Mouse (Mus musculus): ENCODE data around the gene Timp3. TPM values are rescaled to one million over a fixed set of nuclear protein-coding genes. Genes with fewer than 3 reads are reported as not detected.

Gene Timp3
- total and polyA plus RNA-seq, 3 experiments: not detected

DNA sequence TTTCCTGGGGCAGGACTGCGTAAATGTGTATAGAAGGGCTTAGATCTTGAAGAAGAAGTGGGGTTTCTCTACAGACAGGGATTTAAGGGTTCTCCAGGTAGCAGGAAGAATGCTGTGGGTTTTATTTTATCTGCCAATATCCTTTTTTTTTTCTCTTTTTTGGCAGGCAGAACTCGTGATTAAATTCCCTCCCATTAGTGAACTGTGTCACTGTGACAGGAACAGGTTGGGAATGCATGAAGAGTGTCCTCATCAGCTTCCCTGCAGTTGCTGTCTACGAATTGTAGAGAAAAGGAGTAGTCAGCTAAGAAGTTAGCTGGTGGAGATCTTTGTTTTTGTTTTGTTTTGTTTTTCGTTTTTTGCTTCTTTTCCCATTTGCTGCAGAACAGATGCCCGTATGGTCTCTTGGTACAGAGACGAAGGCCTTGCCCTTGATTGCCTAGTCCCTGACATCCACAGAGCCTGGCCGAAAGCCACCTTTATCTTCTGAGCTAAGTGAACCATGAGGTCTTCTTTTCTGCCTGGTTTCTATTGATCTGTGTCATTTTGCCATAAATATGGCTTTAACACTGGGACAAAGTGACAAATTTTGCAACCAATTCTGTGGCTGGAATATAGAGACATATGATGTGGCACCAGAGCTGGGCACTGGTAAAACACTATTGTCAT, 58.3 kb downstream of the Timp3 start:
- no peak for DNase-seq (ENCODE audit: low read depth, low spot score)
- TF ChIP-seq GATA1 (IDR thresholded peaks at IDR 0.05; ENCODE audit: low read depth, low read length) (no peak), ETS1 (IDR thresholded peaks at IDR 0.05; ENCODE audit: low read depth, low read length) (no peak), MYC (IDR thresholded peaks at IDR 0.05; ENCODE audit: low read depth, low read length) (no peak), ZC3H11A (IDR thresholded peaks at IDR 0.05; ENCODE audit: low read depth, low read length) (no peak), POLR2AphosphoS2 (IDR thresholded peaks at IDR 0.05; ENCODE audit: low read length) (no peak), MEF2A (IDR thresholded peaks at IDR 0.05; ENCODE audit: extremely low read depth, insufficient replicate concordance, low read depth, low read length, poor library complexity, severe bottlenecking) (no peak), MAFK (IDR thresholded peaks at IDR 0.05; ENCODE audit: borderline replicate concordance, low read depth, low read length) (no peak), MXI1 (IDR thresholded peaks at IDR 0.05; ENCODE audit: low read depth, low read length) (no peak), POLR2A (IDR thresholded peaks at IDR 0.05; ENCODE audit: control insufficient read depth in 1 of 2, insufficient read depth in 1 of 2, low read depth in 1 of 2, low read length in 2 of 2, poor library complexity in 1 of 2) (no peak), KAT2A (conservative IDR thresholded peaks at IDR 0.05; ENCODE audit: low read depth, low read length) (no peak), E2F4 (IDR thresholded peaks at IDR 0.05; ENCODE audit: borderline replicate concordance, low read depth, low read length) (no peak), TAL1 (IDR thresholded peaks at IDR 0.05; ENCODE audit: low read length) (no peak), USF2 (IDR thresholded peaks at IDR 0.05; ENCODE audit: borderline replicate concordance in 1 of 2, insufficient read depth in 1 of 2, low read depth in 1 of 2, low read length in 2 of 2) (no peak), ZMIZ1 (IDR thresholded peaks at IDR 0.05; ENCODE audit: low read depth, low read length) (no peak), ELF1 (IDR thresholded peaks at IDR 0.05; ENCODE audit: low read depth, low read length) (no peak), NELFE (IDR thresholded peaks at IDR 0.05; ENCODE audit: low read depth, low read length) (no peak), CTCF (IDR thresholded peaks at IDR 0.05 in 2 of 3, conservative IDR thresholded peaks at IDR 0.05 in 1 of 3; ENCODE audit: control insufficient read depth in 1 of 3, insufficient read depth in 1 of 3, low read depth in 2 of 3, low read length in 3 of 3, poor library complexity in 1 of 3, severe bottlenecking in 1 of 3) (no peak)
- no peaks in the 10 kb centered on the region for H3K9me3 ChIP-seq (replicated peaks; ENCODE audit: insufficient read depth, low read length)
- no peaks in the 10 kb centered on the region for H3K4me1 ChIP-seq (ENCODE audit: control insufficient read depth in 1 of 2, insufficient read depth in 2 of 2, low read length in 2 of 2)
- no peak overlapping the region for H3K27ac ChIP-seq (ENCODE audit: control insufficient read depth, low read depth, low read length)
- no peak overlapping the region for H3K4me3 ChIP-seq (ENCODE audit: control insufficient read depth in 1 of 2, insufficient read depth in 1 of 2, low read depth in 2 of 2, low read length in 2 of 2)
- no peaks in the 10 kb centered on the region for H3K36me3 ChIP-seq (ENCODE audit: control insufficient read depth in 1 of 2, insufficient read depth in 2 of 2, low read length in 2 of 2)
- H3K27me3 ChIP-seq (ENCODE audit: control insufficient read depth in 1 of 2, insufficient read depth in 2 of 2, low read length in 2 of 2): no peaks in the 10 kb centered on the region
- H3K9ac ChIP-seq (ENCODE audit: control insufficient read depth, low read depth, low read length, poor library complexity, severe bottlenecking): no peak overlapping the region
- H3K79me2 ChIP-seq (ENCODE audit: control insufficient read depth, insufficient read depth, low read length, poor library complexity): no peaks in the 10 kb centered on the region

DNA sequence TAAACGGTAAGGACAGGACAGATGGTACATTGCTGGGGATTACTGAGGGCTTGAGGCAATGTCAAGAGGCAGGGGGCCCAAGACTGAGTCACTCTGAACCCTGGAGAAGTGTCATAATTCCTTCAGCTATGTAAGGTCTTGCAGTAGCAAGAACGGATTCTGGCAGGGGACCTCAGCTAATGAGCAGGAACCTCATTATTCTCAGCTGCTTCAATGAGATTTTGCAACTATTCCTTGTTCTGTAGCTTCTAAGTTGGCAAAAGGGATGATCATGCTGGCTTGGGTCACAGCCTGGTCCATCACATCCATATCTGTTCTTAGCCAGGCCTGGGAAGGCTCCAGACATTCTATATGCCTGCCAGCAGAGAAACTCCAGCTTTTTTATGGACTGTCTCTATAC, 59.0 kb downstream of the Timp3 start:
- Histone ChIP-seq H3K4me3 (ENCODE audit: control insufficient read depth in 1 of 2, insufficient read depth in 1 of 2, low read depth in 2 of 2, low read length in 2 of 2) (no peak overlapping the region), H3K36me3 (ENCODE audit: control insufficient read depth in 1 of 2, insufficient read depth in 2 of 2, low read length in 2 of 2) (no peaks in the 10 kb centered on the region), H3K79me2 (ENCODE audit: control insufficient read depth, insufficient read depth, low read length, poor library complexity) (no peaks in the 10 kb centered on the region), H3K27ac (ENCODE audit: control insufficient read depth, low read depth, low read length) (no peak overlapping the region), H3K27me3 (ENCODE audit: control insufficient read depth in 1 of 2, insufficient read depth in 2 of 2, low read length in 2 of 2) (no peaks in the 10 kb centered on the region), H3K9me3 (replicated peaks; ENCODE audit: insufficient read depth, low read length) (no peaks in the 10 kb centered on the region), H3K4me1 (ENCODE audit: control insufficient read depth in 1 of 2, insufficient read depth in 2 of 2, low read length in 2 of 2) (no peaks in the 10 kb centered on the region), H3K9ac (ENCODE audit: control insufficient read depth, low read depth, low read length, poor library complexity, severe bottlenecking) (no peak overlapping the region)
- DNase-seq (ENCODE audit: low read depth, low spot score): no peak
- TF ChIP-seq UBTF (IDR thresholded peaks at IDR 0.05; ENCODE audit: borderline replicate concordance, insufficient read depth, low read depth, low read length) (no peak), CHD1 (IDR thresholded peaks at IDR 0.05; ENCODE audit: low read depth, low read length) (no peak), TAL1 (IDR thresholded peaks at IDR 0.05; ENCODE audit: low read length) (no peak), E2F4 (IDR thresholded peaks at IDR 0.05; ENCODE audit: borderline replicate concordance, low read depth, low read length) (no peak), ELF1 (IDR thresholded peaks at IDR 0.05; ENCODE audit: low read depth, low read length) (no peak), NRF1 (IDR thresholded peaks at IDR 0.05; ENCODE audit: insufficient read depth, low read depth, low read length, poor library complexity, severe bottlenecking) (no peak), MAZ (IDR thresholded peaks at IDR 0.05; ENCODE audit: low read depth, low read length) (no peak), SMC3 (IDR thresholded peaks at IDR 0.05; ENCODE audit: low read depth, low read length) (no peak), NELFE (IDR thresholded peaks at IDR 0.05; ENCODE audit: low read depth, low read length) (no peak), POLR2A (IDR thresholded peaks at IDR 0.05; ENCODE audit: control insufficient read depth in 1 of 2, insufficient read depth in 1 of 2, low read depth in 1 of 2, low read length in 2 of 2, poor library complexity in 1 of 2) (no peak), RAD21 (IDR thresholded peaks at IDR 0.05; ENCODE audit: low read depth, low read length) (no peak), POLR2AphosphoS2 (IDR thresholded peaks at IDR 0.05; ENCODE audit: low read length) (no peak)

All from MEL (cell line).